Mouse (Mus musculus): ENCODE results near the gene Nrk. TPM values are rescaled to one million over a fixed set of nuclear protein-coding genes. Genes with fewer than 3 reads are reported as not detected.

Gene Nrk
- total RNA-seq, 1 experiment from 2014 or later, result 1.9 TPM

Other genes starting within 250 kb of the Nrk start
- not detected in 2 replicates for gene Serpina7, start 170.8 kb downstream of the Nrk start, total RNA-seq (2017)
- not detected in 2 replicates for gene 4930513O06Rik, start 171.8 kb downstream of the Nrk start, total RNA-seq (2017)

Measured in hematopoietic stem cell, adult 5-6 weeks (primary cell).